Mouse (Mus musculus): Measurements from ENCODE around the gene Mdk.

The Mdk gene

GRCm38 (mm10) chr2:91931328-91932159 lies 553 bp downstream of the Mdk start:
- peak; percentile 32 for DNase-seq

GRCm38 (mm10) chr2:91930761-91931291 lies 1.3 kb downstream of the Mdk start:
- peak; percentile 24 for DNase-seq

GRCm38 (mm10) chr2:91929936-91930335 lies 2.2 kb downstream of the Mdk start:
- DNase-seq, result peak; percentile 66

GRCm38 (mm10) chr2:91929455-91929854 lies 2.6 kb downstream of the Mdk start:
- no peak for DNase-seq

- peak; percentile 51 for DNase-seq
Measured at GRCm38 (mm10) chr2:91928534-91929350, 3.4 kb downstream of the Mdk start.

- peak; percentile 88 for DNase-seq
Measured at GRCm38 (mm10) chr2:91927826-91928533, 4.1 kb downstream of the Mdk start.

- peak; percentile 14 for DNase-seq
Measured at GRCm38 (mm10) chr2:91926949-91927348, 5.1 kb downstream of the Mdk start, which contains the start of gene Chrm4. TSS of gene Chrm4 (plus strand) at chr2:91927249.

GRCm38 (mm10) chr2:91925442-91925841 lies 6.7 kb downstream of the Mdk start:
- DNase-seq, result peak; percentile 86

GRCm38 (mm10) chr2:91924726-91925125 lies 7.4 kb downstream of the Mdk start:
- DNase-seq, result peak; percentile 10

GRCm38 (mm10) chr2:91923415-91924337 lies 8.4 kb downstream of the Mdk start:
- peak; percentile 82 for DNase-seq

GRCm38 (mm10) chr2:91922586-91923414 lies 9.3 kb downstream of the Mdk start:
- DNase-seq, result no peak

- peak; percentile 87 for DNase-seq
Measured at GRCm38 (mm10) chr2:91921790-91922570, 10.1 kb downstream of the Mdk start.

GRCm38 (mm10) chr2:91921181-91921789 lies 10.8 kb downstream of the Mdk start:
- peak; percentile 17 for DNase-seq

- DNase-seq, result no peak
Measured at GRCm38 (mm10) chr2:91920130-91920529, 12.0 kb downstream of the Mdk start.

GRCm38 (mm10) chr2:91917096-91917495 lies 15.0 kb downstream of the Mdk start:
- no peak for DNase-seq

- DNase-seq, result no peak
Measured at GRCm38 (mm10) chr2:91916346-91916977, 15.6 kb downstream of the Mdk start.

- no peak for DNase-seq
Measured at GRCm38 (mm10) chr2:91913328-91914110, 18.6 kb downstream of the Mdk start.

- DNase-seq, result no peak
Measured at GRCm38 (mm10) chr2:91912616-91913015, 19.5 kb downstream of the Mdk start.

Data from right cerebral cortex, adult 18-20 months (tissue).